Mouse (Mus musculus) frontal cortex, postnatal 36 days (tissue): Measurements from ENCODE around the gene Smim14.
"Not testable (repeated sequence)": the region's sequence is repeated elsewhere in the genome, so short reads cannot be mapped to it uniquely, and the experiment has no call there.

Experiments used
- DNase-seq, 2 experiments: peaks; one replicate each; pipeline ENCODE4 v3.0.0; 2022; ENCODE audit warnings: low spot score in 2 of 2

Gene Smim14

DNA sequence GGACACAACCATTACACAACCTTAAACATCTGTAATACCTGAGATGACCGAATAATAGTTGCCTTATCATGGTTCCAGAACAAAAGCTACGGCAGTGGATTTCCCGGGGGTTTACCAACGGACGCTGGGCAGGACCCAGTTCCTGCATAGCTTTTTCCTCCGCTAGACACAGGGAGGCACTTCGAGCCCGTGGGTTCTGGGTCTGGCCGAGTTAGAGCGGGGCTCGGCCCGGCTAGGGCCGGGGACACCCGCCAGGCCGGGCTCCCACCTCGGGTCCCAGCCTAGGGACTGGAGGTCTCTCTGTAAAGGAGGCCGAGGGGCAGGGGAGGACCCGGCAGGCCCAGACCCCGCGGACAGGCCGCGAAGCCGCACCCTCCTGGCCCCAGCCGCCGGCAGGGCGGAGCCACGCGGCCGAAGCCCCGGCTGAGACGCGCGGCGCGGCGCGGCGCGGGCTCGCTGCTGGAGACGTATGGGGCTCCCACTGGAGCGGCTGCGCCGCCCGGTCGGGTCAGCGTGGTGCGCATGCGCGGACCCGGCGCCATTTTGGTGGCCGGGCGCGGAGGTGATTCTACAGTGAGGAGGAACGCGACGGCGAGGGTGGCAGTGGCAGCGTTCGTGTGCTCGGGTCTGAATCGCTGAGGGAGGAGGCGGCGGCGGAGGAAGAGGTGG lies at the start of gene Smim14, which contains the start of gene Ube2k:
Gene Smim14 (minus strand): TSS at position 434 of the 669 bp plus-strand sequence.
Gene Ube2k (plus strand): TSS at position 483 of the 669 bp plus-strand sequence.
- DNase-seq: peak; percentile 94 to 95

DNA sequence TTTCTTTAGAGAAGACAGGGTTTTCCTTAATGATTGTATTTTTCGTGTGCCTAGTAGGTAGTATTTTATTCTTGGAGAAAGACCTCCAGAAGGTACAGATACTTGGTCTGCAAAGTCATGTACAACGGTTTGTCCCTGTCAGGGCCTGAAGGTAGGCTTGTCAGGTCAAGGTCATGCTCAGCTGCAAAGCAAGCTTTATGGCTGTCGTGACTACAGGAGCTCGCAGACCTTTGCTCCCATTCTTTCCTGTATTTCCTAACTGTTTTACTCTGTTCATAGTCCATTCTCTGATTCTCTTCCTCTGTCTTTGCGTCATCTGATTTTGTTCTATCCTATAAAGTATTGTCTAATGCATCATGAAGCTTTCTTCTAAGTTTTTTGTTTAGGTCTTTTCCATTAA lies 49.3 kb upstream of the Smim14 start:
- DNase-seq: no peak

DNA sequence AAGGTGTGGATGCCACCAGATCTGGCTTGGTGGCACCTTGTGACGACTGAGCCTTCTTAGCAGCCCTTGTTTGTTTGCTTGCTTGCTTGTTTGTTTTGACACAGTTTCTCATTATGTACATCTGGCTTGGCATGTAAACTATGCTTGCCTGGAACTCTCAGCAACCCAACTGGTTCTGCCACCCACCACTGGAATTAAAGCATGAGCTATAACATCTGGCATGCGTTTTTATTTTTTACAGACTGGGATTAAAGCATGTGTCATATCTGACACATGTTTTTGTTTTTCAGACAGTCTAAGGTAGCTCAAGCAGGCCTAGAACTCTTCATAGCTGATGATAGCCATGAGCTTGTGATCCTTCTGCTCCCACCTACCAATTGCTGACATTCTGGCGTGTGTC lies 41.6 kb upstream of the Smim14 start:
- DNase-seq: no peak

DNA sequence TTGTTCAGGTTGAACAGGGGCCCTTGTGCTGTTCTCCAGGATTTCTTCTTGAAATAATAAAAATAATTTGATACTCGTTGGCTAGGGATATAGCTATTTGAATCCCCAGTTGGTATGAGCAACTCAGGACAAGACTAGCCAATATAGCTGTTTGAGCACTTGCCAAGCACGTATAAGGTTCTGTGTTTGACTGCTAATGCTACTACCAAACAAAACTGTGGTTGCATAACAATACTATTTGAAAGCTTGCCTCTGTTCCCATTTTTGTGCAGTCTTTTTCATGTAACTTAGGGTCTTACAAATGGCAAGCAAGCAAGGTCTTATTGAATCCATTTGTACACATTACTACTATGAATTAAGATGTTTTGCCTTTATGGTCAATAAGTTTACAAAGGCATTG lies 38.9 kb upstream of the Smim14 start:
- DNase-seq: no peak

DNA sequence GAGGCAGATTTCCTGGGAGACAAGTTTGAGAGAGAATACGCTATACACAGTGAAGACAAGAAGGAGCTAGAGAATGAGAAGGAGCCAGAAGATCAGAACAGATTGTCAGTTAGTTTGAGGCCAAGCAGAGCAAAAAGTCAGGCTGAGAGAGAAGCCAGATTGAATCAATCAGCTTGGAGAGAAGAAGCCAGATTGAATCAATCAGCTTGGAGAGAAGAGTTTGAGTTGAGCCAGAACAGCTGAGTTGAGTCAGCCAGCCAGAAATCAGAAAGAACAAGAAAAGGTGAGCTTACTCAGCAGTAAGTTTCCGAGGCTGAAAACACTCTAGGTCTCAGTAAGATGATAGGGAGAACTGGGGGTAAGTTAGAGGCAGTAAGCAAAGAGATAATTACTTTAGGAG lies 37.9 kb upstream of the Smim14 start:
- DNase-seq: no peak

DNA sequence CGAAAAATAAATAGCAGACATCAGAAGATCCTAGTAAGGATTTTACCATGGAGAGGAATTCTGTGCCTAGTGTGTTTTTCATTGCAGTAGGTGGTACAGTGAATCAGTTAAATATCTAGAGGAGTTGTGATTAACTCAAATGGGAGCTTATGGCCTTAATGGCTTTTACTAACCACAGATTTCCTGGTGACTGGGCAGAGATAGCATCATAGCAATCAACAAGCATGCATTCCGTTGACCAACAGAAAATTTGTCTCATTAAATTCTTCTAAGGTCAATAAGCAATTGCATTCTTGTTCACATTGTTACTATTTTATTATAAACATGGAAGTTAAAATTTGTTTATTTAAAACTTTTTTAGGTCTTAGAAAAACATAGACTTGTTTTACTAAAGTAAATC lies 28.5 kb upstream of the Smim14 start:
- DNase-seq: no peak

DNA sequence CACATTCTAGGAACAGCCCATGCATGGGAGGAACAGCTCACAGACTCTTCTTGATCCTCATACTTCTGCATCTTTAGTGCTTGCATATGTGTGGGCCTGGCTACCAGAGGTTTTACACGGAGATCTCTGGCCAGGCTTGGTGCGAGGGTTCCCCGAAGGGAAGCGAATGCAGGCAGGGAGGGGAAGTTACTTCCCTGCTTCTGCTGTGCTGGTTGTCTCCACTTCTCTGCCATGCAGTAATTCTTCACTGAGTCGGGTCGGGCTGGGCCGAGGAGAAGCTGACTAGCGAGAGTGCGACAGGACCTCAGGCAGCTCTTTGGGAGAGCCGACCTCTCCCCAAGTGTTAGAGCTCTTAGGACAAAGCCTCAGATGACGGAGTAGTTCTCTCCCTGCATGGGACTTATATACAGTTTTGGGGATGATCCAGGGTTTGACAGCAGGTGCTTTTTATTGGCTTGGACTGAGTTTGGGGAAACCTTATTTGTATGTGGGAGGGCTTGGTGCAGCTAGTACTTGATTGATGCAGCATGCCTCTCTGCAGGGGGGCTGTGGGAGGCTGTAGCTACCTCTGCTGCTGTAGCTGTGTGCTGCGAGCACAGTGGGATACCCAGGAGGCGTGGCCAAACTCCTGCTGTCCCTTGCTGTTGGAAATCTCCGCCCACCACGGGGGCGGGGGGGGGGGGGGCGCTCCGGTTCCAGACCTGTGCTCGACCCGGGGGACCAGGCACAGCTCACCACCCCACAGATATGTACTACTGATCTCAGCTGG lies 24.3 kb upstream of the Smim14 start:
- no peak for DNase-seq

DNA sequence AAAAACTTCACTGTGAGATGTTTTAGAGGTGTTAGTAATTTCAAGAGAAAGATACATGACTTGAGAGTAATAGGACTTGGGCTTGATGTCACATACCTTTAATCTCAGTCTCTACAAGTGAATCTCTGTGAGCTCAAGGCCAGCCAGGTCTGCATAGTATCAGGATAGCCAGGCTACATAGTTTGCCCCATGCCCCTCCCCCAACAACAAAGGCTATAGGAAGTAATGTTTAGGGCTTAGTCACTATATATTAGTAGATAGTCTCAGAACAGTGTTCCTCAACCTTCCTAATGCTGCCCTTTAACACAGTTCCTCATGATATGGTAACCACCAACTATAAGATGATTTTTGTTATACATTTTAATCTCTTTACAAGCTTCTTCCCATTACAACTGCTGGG lies 20.1 kb upstream of the Smim14 start:
- no peak for DNase-seq

DNA sequence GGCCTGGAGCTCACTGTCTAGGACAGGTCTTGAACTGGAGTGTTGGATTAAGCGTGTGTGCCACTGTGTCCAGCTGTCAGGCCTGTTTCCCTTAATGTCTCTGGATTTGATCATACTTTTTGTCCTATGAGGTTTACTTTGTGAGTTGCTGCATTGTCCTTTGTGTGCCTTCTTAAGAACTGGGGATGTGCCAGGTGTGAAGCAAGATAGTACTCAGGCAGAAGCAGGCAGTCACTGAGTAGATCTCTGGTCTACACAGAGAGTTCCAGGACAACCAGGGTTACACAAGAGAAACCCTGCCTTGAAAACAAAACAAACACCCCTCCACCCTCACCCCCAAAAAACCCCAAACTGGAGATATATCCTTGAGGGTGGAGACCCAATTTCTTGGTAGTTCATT lies 12.7 kb upstream of the Smim14 start:
- no peak for DNase-seq

DNA sequence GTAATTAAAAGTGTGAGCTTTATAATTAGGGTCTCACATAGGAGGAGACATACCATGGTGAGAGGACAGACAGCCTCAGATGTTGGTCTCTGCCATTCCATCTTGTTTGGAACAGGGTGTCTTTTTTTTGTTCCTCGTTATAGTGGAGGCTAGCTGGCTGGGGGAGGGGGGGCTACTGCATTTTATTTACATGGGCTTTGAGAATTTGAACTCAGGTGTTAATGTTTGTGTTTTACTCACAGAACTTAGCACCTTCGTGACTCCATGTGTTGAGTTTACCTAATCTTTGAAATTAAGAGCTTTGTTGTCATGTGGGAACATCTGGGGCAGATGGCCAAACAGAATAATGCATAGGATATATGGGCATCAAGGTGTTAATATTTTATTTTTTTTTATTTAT lies 7.6 kb upstream of the Smim14 start:
- DNase-seq: no peak

DNA sequence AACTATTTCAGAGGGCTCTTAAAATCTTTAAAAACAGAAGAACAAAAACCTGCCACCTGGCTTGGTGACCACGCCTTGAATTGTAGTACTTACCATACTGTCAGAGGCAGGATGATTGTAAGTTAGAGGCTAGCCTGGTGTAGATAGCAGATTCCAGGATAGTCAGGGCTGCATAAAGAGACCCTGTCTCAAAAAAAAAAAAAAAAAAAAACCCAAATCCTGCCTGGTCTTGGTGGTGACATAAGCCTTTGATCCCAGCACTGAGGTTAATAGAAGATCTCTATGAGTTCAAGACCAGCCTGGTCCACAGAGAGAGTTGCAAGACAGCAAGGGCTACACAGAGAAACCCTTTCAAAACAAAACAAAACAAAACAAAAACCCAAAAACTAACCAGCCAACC lies 6.5 kb upstream of the Smim14 start:
- DNase-seq: no peak

DNA sequence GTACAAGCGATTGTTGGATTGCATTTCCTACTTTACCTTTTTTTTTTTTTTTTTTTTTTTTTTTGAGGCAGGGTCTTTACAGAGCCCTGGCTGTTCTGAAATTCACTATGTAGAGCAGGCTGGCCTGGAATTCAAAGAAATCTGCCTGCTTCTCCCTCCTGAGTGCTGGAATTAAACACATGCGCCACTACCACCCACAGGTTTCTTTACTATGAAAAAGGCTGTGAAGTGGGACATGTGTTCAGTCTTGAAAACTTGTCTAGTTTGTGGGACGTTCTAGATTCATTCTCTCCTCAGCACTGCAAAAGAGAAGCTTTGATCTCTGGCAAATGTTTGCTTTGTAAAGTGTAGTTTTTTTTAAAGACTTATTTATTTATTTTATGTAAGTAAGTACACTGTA lies 4.9 kb upstream of the Smim14 start:
- peak in 1 of 2 experiments; percentile 7 for DNase-seq

DNA sequence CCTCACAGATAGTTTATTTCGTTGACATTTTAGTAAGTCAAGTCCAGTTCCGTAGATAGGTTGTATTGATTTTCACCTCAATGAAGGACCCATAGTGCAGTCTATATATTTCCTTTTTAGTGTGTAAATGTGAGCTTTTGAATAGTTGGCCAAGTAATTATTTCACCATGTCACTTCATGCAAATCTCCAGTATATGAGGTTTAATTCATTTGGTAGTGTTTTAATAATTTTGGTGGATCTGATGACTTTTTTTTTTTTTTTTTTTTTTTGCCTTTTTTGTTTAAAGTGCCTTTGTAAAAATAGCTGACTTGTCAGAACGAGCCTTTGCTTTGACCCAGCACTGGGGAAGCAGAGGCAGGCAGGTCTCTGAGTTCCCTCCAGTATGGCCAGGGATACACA lies 2.8 kb upstream of the Smim14 start:
- no peak for DNase-seq

DNA sequence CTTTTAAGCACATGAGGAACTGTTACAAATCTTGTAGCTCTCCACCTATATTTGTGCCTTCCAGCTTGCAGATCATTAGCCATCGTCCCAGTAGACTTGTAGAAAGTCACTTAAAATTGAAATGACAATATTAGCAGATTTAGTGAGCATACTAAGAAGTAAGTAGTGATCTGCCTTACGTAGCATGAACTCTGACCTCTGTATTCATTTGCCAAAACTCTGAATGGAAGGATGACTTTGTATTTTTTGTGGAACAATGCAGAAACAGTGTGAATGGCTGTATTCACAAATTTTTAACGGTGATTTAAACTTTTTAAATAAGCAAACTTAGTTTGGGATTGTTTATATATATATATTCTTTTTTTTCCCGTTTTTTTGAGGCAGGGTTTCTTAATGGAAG lies 1.8 kb upstream of the Smim14 start:
- DNase-seq: no peak

DNA sequence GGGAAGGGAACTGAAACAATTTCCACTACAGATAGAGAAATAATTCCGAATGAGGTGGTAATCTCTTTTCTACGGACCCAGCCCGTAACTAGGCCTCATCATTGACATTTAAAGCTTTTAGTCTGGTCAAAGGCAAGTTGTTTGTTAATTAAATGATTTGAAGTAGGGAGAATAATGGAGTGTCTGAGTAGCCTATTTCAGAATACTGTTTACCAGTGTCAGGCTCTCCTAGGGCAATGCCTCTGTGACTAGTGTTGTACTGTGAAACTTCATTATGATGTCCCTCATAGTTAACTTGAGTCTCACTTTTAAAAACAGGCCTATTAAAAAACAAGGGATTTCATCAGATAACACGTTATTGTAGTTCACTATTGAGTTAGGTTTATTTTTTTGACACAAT lies 1.1 kb upstream of the Smim14 start:
- DNase-seq: no peak

DNA sequence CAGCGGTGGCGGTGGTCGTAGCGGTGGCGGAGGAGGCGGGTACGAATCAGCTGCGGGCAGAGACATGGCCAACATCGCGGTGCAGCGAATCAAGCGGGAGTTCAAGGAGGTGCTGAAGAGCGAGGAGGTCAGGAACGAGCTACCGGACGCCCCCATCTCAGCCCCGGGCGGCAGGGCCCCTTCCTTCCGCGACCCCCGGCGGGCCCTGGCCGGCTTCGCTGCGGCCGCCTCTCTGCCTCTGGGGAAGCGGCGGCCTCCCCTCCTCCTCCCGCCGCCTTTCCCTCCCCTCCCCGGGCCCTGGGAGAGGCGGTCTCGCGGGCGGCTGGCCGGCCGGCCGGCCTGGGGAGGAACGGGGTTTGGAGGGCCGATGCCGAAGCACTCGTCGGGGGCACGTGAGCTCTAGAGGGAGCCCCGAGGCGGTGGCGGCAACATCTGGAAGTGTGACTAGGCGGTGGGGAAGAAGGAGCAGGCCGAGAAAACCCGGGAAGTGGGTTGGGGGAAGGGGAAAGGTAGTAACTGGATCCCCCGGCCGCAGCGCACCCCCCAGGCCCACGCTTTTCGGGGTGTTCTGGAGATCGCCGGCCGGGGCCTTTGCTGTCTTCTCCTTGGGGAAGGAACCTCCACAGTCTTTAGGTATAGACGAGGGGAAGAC lies 562 bp upstream of the Smim14 start:
- peak; percentile 22 to 23 for DNase-seq

DNA sequence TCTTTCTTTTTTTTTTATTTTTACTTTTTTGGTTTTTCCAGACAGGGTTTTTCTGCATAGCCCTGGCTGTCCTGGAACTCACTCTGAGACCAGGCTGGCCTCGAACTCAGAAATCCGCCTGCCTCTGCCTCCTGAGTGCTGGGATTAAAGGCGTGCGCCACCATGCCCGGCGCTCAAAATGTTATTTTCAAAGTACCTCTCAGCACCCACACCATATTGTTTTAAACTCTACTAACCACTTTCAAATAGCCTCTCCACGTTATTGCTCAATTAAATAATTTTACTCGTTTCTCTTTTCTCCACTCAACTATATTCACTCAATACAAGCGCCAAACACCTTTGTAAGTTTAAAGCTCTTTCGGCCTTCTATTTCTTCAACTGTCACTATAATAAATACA lies 917 bp downstream of the Smim14 start:
- not testable (repeated sequence) for DNase-seq

DNA sequence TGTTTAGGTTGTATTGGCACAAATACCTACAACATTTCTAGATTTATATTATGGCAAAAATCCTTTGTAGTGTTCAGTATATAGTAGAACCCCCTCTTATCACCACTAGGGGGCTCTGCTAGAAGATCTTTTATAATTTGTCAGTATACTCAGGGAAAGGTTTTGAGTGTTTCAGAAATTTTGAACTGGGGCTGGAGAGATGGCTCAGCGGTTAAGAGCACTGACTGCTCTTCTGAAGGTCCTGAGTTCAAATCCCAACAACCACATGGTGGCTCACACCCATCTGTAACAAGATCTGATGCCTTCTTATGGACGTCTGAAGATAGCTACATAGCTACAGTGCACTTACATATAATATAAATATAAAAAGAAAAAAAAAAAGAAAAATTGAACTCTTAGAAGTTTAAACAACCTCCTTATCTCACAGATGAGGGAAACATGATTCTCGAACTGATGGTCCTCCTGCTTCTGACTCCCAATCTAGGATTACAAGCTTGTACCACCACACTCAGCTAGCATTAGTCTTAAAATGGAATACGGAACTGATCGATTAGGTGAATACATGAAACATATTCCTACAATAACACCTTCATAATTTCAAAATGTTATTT lies 1.4 kb downstream of the Smim14 start:
- peak; percentile 3 to 29 for DNase-seq

DNA sequence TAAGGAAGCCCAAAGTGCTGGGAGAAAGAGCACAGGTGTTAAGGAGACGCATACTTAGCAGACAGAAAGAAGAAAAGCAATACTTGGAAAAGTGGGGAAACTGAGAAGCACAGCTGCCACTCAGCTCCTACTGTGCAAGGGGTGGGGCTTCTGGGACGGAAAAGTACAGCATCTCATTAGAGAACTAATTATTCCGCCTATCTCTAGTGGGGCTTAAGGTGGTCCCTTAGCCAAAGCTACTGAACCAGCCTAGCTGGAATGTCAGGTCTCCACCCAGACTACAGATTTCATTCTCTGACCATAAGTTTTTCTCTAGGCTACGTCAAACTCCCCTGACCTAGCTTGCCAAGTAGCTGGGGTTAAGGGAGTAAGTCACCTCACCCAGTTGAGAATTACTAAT lies 2.5 kb downstream of the Smim14 start:
- DNase-seq: no peak

DNA sequence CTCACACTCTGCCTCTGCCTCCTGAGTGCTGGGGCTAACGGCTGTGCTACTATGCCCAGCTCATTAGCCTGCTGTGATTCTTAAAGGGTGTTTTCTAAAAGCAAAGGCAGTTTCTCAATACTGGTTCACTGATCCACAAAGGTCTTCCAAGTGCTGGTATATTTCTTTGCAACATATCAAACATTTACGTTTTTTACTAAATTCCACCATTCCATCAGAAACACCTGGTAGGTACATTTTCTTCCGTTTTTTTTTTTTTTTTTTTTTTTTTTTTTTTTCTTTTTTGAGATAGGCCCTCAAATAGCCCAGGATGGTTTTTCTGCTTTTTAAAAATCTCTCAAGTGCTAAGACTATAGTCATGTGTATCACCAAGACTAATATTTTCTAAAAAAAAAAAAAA lies 5.7 kb downstream of the Smim14 start:
- no peak for DNase-seq

DNA sequence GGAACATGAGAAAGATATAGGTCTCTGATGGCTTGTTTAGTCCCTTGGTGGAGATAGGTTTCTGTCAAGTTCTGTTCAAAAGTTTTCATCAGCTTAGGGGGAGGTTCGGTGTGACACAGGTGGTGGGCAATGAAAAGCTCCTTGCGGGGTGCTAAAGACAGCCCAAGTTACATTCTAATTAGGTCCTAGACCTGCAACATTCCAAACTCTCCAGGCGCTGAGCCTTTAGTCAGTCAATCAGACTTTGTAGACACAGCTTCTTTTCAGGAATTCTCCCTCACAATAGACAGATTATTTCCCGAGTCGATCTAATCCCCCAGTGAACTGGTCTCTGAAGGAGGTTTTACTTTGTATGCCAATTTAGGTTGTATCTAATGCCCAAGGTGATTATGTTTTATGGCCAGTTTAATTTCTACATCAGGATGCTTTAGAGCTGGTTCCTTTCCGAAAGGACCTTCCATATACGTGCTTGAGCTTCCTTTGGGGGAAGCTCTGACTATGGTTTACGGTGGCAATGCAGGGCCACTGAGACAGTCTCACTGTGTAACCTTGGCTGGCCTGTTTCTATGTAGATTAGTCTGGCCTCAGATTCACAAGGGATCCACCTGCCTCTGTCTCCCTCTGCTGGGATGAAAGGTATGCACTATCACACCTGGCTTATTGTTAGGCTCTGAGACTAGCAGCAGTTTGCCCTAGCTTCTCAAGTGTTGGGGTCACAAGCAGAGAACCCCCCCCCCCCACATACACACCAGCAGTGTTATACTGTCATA lies 11.1 kb downstream of the Smim14 start:
- DNase-seq: no peak

DNA sequence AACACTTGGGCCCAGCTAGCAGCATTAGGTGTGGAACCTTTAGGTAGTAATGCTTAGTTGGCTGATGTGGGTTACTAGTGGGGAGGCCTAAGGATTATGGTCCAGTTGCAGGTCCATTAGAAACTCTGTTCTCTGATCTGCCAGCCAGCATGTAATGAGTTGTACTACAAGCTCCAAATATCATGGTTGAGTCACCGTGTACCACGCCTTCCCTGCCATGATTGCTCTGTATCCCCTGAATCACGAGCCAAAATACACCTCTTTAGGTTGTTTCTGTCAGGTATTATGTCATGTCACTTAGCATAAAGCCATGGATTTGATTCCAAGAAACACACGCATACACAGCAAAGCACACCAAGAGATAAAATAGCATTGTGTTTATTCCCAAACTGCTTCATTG lies 12.2 kb downstream of the Smim14 start:
- no peak for DNase-seq
